8 mouse cellular contexts compared by ENCODE assay signal in genomic region chr4:140906076-140906826, GRCm38 (mm10). TPM values are rescaled to one million over a fixed set of nuclear protein-coding genes. Genes with fewer than 3 reads are reported as not detected.
DNase-seq lines count a peak whose midpoint lies in the region; ATAC-seq lines count a peak whose summit lies in the region.

Gene Padi2, plus strand, starts transcription at chr4:140906344.

- peak; percentile 76 for ATAC-seq in hindbrain, embryonic 14.5 days (ENCODE audit: low FRiP score)

- H3K36me3 ChIP-seq in hindbrain, embryonic 14.5 days (replicated peaks; ENCODE audit: control insufficient read depth, insufficient read depth), result no peaks in the 10 kb centered on the region

- peak within 1 kb of the TSS; percentile 57 for H3K4me2 ChIP-seq in hindbrain, embryonic 14.5 days (replicated peaks)

- DNase-seq in Muller cell, postnatal 12 days (ENCODE audit: inconsistent ontology term), result peak; percentile 87
- DNase-seq in cerebellum, postnatal 14 days, result peak; percentile 86 to 88
- DNase-seq in gastrocnemius, adult 18-20 months (ENCODE audit: low spot score), result no peak
- peak; percentile 89 for DNase-seq in hindbrain, embryonic 14.5 days (ENCODE audit: low spot score)
- peak; percentile 50 to 62 for DNase-seq in layer of hippocampus, postnatal 36 days
- DNase-seq in lung, postnatal 25 days (ENCODE audit: low spot score), result peak; percentile 68
- peak; percentile 67 for DNase-seq in ovary, postnatal 36 days (ENCODE audit: low spot score)
- peak; percentile 85 to 90 for DNase-seq in thymus, postnatal 10 days (ENCODE audit: low spot score in 2 of 2)

- peak within 1 kb of the TSS; percentile 30 for H3K4me3 ChIP-seq in hindbrain, embryonic 14.5 days (replicated peaks; ENCODE audit: low read length)

- no peaks in the 10 kb centered on the region for H3K9me3 ChIP-seq in hindbrain, embryonic 14.5 days (ENCODE audit: control insufficient read depth, low read length)

- WGBS in hindbrain, embryonic 14.5 days, result 5% methylated on average over 37 of the region's 37 CpGs

- peaks cover 44% of the 10 kb centered on the region for H3K27me3 ChIP-seq in hindbrain, embryonic 14.5 days (ENCODE audit: control insufficient read depth, insufficient read depth, low read length)

- peaks cover 14% of the 10 kb centered on the region for H3K4me1 ChIP-seq in hindbrain, embryonic 14.5 days (replicated peaks; ENCODE audit: control insufficient read depth, insufficient read depth, low read length)

- no peak within 1 kb of the TSS for H3K27ac ChIP-seq in hindbrain, embryonic 14.5 days

- H3K9ac ChIP-seq in hindbrain, embryonic 14.5 days, result peak within 1 kb of the TSS; percentile 47

RNA-seq across cellular contexts. Expression of gene Padi2, which starts in this region (rescaled TPM):
- 100 to 1,000 TPM; 129 to 189 TPM for total RNA-seq in gastrocnemius, adult 18-20 months (2021)
- polyA plus RNA-seq in hindbrain, embryonic 14.5 days (2014; fragmentation: Nextera tagmentation; extraction: Ambion mirVana), result 0.74 and 1.5 TPM in 2 replicates
- 10 to 100 TPM; 22.1 to 24.4 TPM for total RNA-seq in layer of hippocampus, postnatal 36 days (2021)

Comparison
In these comparisons a context has a peak if more than half of its experiments do, and no peak if none do; other contexts are left out.
1. RNA of gene Padi2 (total RNA-seq): 129 to 189 TPM in gastrocnemius, adult 18-20 months; 22.1 to 24.4 TPM in layer of hippocampus, postnatal 36 days; every median in the first group is over 4 times any median in the second.